Mouse (Mus musculus) forebrain, embryonic 13.5 days (tissue): Measurements from ENCODE around the gene Rnf187. TPM values are rescaled to one million over a fixed set of nuclear protein-coding genes. Genes with fewer than 3 reads are reported as not detected.

Experiments used
- ATAC-seq: fragments of 200-750 bp; cut with Nextera tagmentation; 2 replicates; pipeline ENCODE4 v1.8.0; 2017
- H3K27ac ChIP-seq: fragments of 300-500 bp; sonication (generic); 2 replicates; pipeline ENCODE4 v1.5.1; 2015; ENCODE audit warnings: inconsistent platforms, mild to moderate bottlenecking, moderate library complexity
- H3K27me3 ChIP-seq: fragments of 300-500 bp; sonication (generic); 2 replicates; pipeline ENCODE4 v1.6.1; 2015; ENCODE audit warnings: mild to moderate bottlenecking, inconsistent platforms
- H3K36me3 ChIP-seq: fragments of 300-500 bp; sonication (generic); 2 replicates; pipeline ENCODE4 v1.6.1; 2015; ENCODE audit warnings: mild to moderate bottlenecking, inconsistent platforms; ENCODE audit not compliant: poor library complexity, severe bottlenecking
- H3K4me1 ChIP-seq: fragments of 300-500 bp; sonication (generic); 2 replicates; pipeline ENCODE4 v1.6.1; 2015; ENCODE audit warnings: inconsistent platforms
- H3K4me2 ChIP-seq: fragments of 300-500 bp; sonication (generic); 2 replicates; pipeline ENCODE4 v1.6.1; 2015; ENCODE audit warnings: inconsistent platforms, mild to moderate bottlenecking, moderate library complexity
- H3K4me3 ChIP-seq: fragments of 300-500 bp; sonication (generic); 2 replicates; pipeline ENCODE4 v1.5.1; 2015; ENCODE audit warnings: mild to moderate bottlenecking, inconsistent platforms
- H3K9ac ChIP-seq: fragments of 300-500 bp; sonication (generic); 2 replicates; pipeline ENCODE4 v1.6.1; 2015; ENCODE audit warnings: mild to moderate bottlenecking, inconsistent platforms
- H3K9me3 ChIP-seq: fragments of 300-500 bp; sonication (generic); replicated peaks from 2 replicates; pipeline ENCODE4 v1.6.1; 2016; ENCODE audit warnings: inconsistent platforms
- WGBS: fragments of 180-500 bp; shearing (Covaris S2); methylation state at CpG from one replicate; pipeline ENCODE4 v1.1.7; 2015; 5-methylcytosine and 5-hydroxymethylcytosine counted together
- polyA plus RNA-seq: library from polyadenylated mRNA; unstranded; fragments of >200 nt; fragmentation: Nextera tagmentation; extraction: Ambion mirVana; gene quantifications from 2 replicates; pipeline ENCODE4 v1.2.1, GENCODE M21; 2015

Gene Rnf187
- polyA plus RNA-seq = 368 and 373 TPM in 2 replicates

DNA sequence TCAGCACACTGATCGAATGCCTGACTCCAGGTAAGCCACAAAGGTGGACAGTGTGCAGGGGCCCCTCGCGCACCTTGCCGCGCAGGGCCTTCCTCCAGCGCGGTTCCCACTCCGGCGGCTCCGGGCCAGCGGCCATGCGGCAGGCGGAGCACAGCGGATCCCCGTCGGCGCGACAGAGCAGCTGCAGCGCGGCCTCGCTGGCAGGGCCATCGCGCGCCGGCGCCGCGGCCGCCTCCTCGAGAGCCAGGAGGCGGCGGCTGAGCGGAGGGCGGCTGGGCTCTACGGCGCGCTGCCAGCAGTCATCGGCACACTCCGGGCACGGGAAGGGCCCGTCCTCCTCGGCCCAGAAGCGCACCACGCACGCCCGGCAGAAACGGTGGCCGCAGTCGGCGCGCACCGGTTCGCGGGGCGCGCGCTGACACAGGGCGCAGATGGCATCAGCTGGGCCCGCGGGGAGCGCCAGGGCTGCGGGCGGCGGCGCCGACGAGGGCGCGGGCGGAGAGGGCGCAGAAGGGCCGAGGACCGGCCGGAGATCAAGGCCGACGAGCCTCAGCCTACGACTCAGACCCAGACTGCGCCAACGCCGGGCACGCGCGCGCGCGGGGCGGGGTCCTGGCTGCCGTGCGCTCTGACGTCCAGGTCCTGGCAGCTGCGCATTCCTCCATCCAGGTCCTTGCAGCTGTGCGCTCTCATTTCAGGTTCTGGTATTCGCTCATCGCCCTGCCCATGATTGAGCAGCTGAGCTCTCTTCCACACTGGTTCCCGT is at the start of gene Rnf187:
Gene Rnf187 (minus strand): TSS at position 595 of the 766 bp plus-strand sequence.
- H3K9me3 ChIP-seq = no peaks in the 10 kb centered on the region
- H3K4me3 ChIP-seq = peak within 1 kb of the TSS; percentile 98
- ATAC-seq = peak; percentile 98
- under 1% methylated on average over 70 of the region's 95 CpGs for WGBS
- H3K27me3 ChIP-seq = no peaks in the 10 kb centered on the region
- peak within 1 kb of the TSS; percentile 97 for H3K27ac ChIP-seq
- H3K36me3 ChIP-seq = peaks cover 35% of the 10 kb centered on the region
- H3K4me2 ChIP-seq = peak within 1 kb of the TSS; percentile 81
- H3K4me1 ChIP-seq = peaks cover 29% of the 10 kb centered on the region
- peak within 1 kb of the TSS; percentile 100 for H3K9ac ChIP-seq

DNA sequence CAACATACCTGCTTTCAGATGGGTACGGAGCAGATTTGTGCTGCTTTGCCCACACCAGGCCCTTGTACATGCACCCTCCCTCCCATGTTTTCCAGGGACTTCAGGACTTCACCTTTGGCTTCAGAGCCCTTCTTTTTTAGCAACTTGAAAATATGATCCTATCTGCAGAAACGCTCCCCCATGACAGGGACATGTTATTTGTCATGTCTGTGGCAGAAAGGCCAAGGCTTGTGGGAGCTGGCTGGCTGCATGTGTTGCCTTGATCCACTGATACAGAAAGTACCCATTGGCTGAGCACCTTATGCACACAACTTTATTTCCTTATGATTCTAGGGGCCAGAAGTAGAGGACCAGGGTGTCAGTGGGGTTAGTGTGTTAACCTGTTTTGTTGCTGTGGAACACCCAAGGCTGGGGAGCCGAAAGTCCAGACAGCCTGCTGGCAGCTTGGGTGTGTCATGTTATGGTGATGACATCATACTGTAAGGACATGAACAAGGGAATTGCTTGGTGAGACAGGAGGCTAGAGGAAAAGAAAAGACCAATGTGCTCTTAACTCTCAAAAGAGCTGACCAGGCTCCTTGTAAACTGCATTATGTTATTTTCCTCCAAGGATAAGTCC is 46.7 kb upstream of the Rnf187 start:
- no peak for ATAC-seq
- Histone ChIP-seq H3K27me3 (no peaks in the 10 kb centered on the region), H3K36me3 (peaks cover 83% of the 10 kb centered on the region), H3K4me1 (peaks cover 13% of the 10 kb centered on the region), H3K4me3 (no peak overlapping the region), H3K9me3 (no peaks in the 10 kb centered on the region), H3K27ac (no peak overlapping the region), H3K4me2 (no peak overlapping the region), H3K9ac (no peak overlapping the region)
- 94% methylated on average over 3 of the region's 3 CpGs for WGBS

DNA sequence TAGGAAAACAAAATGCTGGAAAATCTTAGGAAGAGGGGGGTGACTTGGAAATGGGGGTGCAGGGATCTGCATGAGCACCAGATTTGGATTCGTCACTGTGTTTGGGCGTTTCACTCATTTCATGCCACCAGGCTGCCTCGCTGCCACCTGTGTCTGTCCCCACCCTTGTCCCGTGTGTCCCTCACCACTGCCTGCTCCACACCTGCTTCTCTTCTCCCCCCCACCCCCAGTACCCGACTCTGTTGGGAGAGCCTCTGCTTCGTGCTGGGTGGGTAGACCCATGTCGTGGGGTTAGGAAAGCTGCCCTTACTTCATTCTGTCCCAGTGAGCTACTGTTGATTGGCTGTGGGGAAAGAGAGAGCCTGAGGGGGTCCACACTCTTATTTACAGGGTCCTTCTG is 45.9 kb upstream of the Rnf187 start:
- Histone ChIP-seq H3K4me1 (peaks cover 20% of the 10 kb centered on the region), H3K4me2 (no peak overlapping the region), H3K36me3 (peaks cover 76% of the 10 kb centered on the region), H3K27me3 (no peaks in the 10 kb centered on the region), H3K9ac (no peak overlapping the region; the same call in 1 of the 2 replicates), H3K4me3 (no peak overlapping the region), H3K27ac (no peak overlapping the region), H3K9me3 (no peaks in the 10 kb centered on the region)
- WGBS = 91% methylated on average over 7 of the region's 7 CpGs
- ATAC-seq = no peak

DNA sequence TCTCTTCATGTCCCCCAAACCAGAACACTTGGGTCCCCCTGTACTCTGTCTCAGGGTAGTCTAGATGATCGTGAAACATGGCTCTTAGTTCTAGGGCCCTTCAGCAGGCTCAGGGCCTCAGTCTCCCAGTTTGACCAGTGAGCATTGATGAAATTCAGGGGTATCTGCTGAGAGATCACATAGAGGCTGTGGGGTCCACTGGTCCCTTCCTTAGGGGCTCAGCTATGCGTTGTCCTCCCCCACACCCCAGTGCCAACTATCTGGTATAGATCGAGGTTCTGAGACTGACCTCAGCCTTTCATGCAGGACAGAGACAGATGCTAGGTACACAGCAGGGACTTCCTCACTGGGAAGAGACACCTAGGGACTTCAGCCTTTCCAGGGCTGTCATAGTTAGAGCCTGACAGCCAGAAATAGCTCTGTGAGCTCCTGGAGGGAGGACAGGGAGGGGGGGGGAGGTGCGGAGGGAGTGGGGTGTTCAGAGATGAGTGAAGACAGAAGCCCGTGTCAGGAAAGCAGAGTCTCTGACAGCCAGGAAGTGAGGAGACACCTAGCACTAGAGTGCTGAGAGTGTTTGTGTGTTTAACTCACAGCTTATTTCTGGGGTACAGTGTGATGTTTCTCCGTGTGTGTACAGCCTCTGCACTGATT is 45.1 kb upstream of the Rnf187 start:
- 89% methylated on average over 6 of the region's 6 CpGs for WGBS
- peaks cover 67% of the 10 kb centered on the region for H3K36me3 ChIP-seq
- H3K27me3 ChIP-seq = no peaks in the 10 kb centered on the region
- no peaks in the 10 kb centered on the region for H3K9me3 ChIP-seq
- no peak overlapping the region for H3K27ac ChIP-seq
- H3K4me2 ChIP-seq = no peak overlapping the region
- H3K4me3 ChIP-seq = no peak overlapping the region
- no peak overlapping the region; the same call in 1 of the 2 replicates for H3K9ac ChIP-seq
- ATAC-seq = no peak
- H3K4me1 ChIP-seq = peaks cover 29% of the 10 kb centered on the region

DNA sequence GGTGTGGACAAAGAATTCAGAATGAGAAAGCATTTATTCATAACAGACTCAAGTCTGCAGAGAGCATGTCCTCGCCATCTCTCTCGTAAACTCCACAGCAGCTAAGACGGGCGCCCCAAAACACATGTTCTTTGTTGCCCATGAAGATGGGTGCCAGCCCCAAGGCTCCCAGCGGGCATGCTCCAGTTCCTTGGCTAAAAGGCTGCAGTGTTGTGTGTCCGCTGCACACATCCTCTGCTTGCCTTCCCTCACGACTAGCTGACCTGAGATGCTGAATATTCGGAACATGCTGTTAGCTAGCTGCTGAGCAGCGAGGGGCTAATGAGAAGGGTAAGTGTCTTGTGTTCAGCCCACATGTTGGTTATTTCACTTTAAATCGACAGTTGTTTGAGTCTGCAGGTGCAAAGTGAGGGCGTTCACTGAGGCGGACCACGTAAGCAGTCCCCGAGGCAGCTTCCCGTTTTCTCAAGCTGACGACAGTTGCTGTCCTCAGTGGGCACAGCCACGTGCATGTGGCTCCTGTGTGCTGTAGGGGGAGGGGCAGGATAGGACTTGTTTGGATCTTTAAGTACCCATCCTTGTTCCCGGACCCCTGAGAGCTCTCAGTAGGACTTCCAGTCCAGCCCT is 43.9 kb upstream of the Rnf187 start:
- H3K27ac ChIP-seq = no peak overlapping the region
- H3K9ac ChIP-seq = no peak overlapping the region
- H3K27me3 ChIP-seq = no peaks in the 10 kb centered on the region
- no peaks in the 10 kb centered on the region for H3K9me3 ChIP-seq
- peaks cover 33% of the 10 kb centered on the region for H3K4me1 ChIP-seq
- WGBS = 89% methylated on average over 18 of the region's 18 CpGs
- no peak for ATAC-seq
- H3K4me2 ChIP-seq = no peak overlapping the region
- H3K36me3 ChIP-seq = peaks cover 55% of the 10 kb centered on the region
- H3K4me3 ChIP-seq = no peak overlapping the region

DNA sequence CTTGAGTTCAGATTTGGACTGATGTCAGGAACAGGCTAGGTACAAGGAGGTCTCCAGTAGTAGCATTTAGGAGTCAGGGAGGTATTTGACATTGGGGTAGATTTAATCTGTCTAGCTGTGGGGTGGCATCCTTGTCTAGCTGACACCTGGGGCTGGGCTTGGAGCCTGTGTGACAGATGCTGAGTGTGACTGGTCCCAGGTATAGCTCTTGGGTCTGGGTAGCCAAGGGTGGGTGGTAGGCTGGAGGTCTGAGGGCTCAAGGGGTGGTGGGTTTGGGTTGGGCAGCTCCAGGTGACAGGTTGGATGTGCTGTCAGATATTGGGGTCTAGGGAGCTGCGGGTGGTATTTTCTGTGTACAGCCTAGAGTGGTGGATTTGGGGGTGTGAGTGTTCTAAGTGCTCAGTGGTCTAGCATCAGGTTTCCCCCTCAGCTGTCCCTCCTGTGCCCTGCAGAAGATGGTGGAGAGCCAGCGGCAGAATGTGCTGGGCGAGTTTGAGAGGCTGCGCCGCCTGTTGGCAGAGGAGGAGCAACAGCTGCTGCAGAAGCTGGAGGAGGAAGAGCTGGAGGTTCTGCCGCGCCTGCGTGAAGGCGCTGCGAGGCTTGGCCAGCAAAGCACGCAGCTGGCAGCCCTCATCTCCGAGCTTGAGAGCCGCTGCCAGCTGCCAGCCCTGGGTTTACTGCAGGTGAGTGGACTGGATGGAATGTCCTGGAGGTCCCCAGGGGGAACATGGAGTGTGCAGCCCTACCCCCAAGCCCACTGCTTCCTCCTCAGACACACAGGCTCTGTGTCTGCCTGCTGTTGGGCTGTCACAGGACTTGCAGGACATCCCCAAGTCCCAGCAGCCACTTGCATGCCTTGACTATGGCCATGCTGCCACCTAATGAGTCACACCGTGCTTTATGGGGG is 43.1 kb upstream of the Rnf187 start:
- Histone ChIP-seq H3K9me3 (no peaks in the 10 kb centered on the region), H3K27me3 (no peaks in the 10 kb centered on the region), H3K27ac (no peak overlapping the region), H3K4me3 (no peak overlapping the region), H3K9ac (no peak overlapping the region), H3K4me2 (no peak overlapping the region), H3K36me3 (peaks cover 47% of the 10 kb centered on the region), H3K4me1 (peaks cover 38% of the 10 kb centered on the region)
- WGBS = 61% methylated on average over 14 of the region's 14 CpGs
- no peak for ATAC-seq

DNA sequence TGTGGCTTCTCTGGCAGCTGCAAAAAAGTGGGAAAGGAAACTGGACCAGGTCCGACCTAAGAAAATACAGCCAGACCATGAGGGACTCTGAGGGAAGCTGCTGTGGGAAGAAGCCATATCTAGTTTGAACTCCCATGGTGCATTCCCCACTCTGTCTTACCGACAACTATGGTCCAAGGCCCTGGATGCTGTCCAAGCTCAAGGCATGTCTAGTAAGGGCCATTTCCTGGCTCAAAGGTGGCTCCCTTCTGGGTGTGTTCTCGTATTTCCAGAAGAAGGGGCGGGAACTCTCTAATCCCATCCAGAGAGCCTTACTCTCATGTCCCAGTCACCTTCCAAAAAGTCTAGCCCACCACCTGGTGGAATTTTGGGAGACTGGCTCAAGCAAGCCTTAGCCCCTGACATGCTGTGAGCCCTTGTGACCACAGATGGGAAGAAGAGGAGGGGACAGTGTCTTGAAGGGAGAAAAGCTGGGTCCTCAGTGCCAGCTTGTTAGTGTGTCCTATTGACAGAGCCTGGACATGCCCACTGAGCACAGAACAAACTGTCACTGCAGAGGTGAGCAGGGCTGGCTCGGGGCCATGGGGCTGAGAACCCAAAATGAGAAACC is 41.8 kb upstream of the Rnf187 start:
- peaks cover 46% of the 10 kb centered on the region for H3K4me1 ChIP-seq
- no peaks in the 10 kb centered on the region for H3K27me3 ChIP-seq
- H3K4me3 ChIP-seq = no peak overlapping the region
- no peaks in the 10 kb centered on the region for H3K9me3 ChIP-seq
- no peak for ATAC-seq
- no peak overlapping the region for H3K9ac ChIP-seq
- H3K4me2 ChIP-seq = peak overlapping the region; percentile 100
- peaks cover 34% of the 10 kb centered on the region for H3K36me3 ChIP-seq
- H3K27ac ChIP-seq = no peak overlapping the region
- WGBS = 68% methylated on average over 5 of the region's 5 CpGs

DNA sequence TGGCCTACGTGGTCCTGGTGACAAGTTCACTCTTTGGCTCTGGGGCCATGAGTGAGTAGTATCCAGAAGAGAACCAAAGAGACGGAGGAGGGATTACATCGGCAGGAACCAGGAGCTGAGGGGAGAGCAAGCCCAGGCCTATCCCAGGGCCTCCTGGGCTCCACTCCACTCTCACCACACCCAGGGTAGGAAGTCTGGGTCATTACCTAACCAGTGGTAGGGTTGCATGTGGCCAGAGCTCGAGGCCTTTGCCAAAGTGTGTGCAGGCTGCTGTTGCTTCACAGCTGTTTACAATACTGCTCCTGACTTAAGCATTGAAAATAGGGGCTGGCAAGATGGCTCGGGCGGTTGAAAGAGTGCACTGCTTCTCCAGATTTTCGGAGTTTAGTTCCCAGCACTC is 40.9 kb upstream of the Rnf187 start:
- Histone ChIP-seq H3K9ac (peak overlapping the region; percentile 90), H3K36me3 (peaks cover 28% of the 10 kb centered on the region), H3K4me3 (peak overlapping the region; percentile 97), H3K4me2 (peak overlapping the region; percentile 100), H3K9me3 (no peaks in the 10 kb centered on the region), H3K4me1 (peaks cover 49% of the 10 kb centered on the region), H3K27ac (no peak overlapping the region), H3K27me3 (no peaks in the 10 kb centered on the region)
- 82% methylated on average over 7 of the region's 7 CpGs for WGBS
- no peak for ATAC-seq

DNA sequence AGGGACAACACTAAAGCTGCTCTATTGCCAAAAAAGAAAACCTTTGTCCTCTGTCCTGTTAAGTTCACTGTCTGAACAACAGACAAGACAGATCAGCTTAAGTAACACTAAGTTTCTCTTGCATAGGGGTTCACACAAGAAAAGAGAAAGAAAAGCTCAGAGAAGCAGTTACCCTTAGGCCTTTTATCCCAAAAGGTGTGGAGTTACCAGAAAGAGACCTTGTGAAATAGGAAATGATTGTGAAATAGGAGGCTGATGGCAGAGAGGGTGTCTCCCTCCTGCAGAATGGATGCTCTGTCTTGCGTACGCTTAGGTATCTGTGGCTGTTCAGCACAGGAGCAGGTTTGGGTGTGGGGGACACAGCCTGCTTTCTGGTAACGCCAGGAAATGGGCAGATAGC is 40.5 kb upstream of the Rnf187 start:
- H3K27me3 ChIP-seq = no peaks in the 10 kb centered on the region
- ATAC-seq = no peak
- H3K36me3 ChIP-seq = peaks cover 28% of the 10 kb centered on the region
- peaks cover 53% of the 10 kb centered on the region for H3K4me1 ChIP-seq
- H3K4me3 ChIP-seq = peak overlapping the region; percentile 97
- WGBS = 88% methylated on average over 3 of the region's 3 CpGs
- H3K9me3 ChIP-seq = no peaks in the 10 kb centered on the region
- peak overlapping the region; percentile 90 for H3K9ac ChIP-seq
- H3K27ac ChIP-seq = no peak overlapping the region
- H3K4me2 ChIP-seq = peak overlapping the region; percentile 100

DNA sequence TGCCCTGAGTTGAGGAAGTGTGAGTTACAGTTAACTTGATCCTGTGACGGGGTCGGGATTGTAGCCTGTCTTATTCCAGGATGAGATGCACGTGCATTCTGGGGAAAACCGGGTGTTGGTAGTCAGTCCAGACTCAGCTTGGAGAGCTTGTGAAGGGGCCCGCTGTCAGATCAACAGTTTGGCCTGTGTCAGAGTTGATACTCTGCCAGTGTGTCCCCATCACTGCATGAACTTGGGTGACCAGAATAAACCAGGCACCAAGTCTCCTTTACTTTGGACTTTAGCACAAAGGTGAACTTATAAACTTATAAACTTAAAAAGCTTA is 40.0 kb upstream of the Rnf187 start:
- Histone ChIP-seq H3K9me3 (no peaks in the 10 kb centered on the region), H3K27me3 (no peaks in the 10 kb centered on the region), H3K9ac (peak overlapping the region; percentile 90), H3K27ac (no peak overlapping the region), H3K4me1 (peaks cover 53% of the 10 kb centered on the region), H3K4me3 (peak overlapping the region; percentile 97), H3K36me3 (peaks cover 22% of the 10 kb centered on the region), H3K4me2 (peak overlapping the region; percentile 100)
- 9% methylated on average over 5 of the region's 5 CpGs for WGBS
- ATAC-seq = no peak; the same call in 1 of the 2 replicates
